Mouse (Mus musculus): ENCODE measurements around the gene Lca5. TPM values are rescaled to one million over a fixed set of nuclear protein-coding genes. Genes with fewer than 3 reads are reported as not detected.

The Lca5 gene
- polyA plus RNA-seq, 1 experiment, result 5.2 TPM

GRCm38 (mm10) chr9:83389570-83389969 is 51.4 kb downstream of the Lca5 start:
- DNase-seq (ENCODE audit: low spot score), result no peak

DNA sequence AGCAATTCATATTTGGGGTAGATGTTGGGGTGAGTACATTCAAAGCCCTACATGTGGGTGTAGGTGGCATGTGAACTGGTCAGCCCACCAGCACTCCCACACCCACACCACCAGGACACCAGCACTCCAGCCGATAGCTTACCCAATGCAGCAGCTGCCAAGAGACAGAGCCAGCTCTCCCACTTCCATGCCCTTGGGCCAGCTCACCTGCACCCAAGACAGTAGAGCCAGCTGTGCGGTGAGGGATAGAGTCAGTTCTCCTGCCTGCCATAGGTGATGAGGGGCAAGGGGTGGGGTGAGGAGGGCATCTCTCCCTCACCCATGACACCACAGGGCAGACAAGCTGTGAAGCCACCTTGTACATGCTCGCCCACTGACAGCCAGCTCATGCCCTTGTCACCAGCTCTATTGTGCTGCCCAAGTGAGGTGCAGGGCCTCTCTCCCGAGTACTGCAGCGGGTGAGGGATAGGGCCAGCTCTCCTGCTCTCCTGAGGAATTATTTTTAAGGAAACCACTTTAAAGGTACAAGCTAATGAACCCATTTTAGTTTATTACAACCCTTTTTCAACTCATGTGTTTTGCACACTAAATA is 54.6 kb downstream of the Lca5 start:
- DNase-seq (ENCODE audit: low spot score), result no peak

- no peak for DNase-seq (ENCODE audit: low spot score)
These were observed 55.6 kb downstream of the Lca5 start for GRCm38 (mm10) chr9:83385301-83385700.

DNA sequence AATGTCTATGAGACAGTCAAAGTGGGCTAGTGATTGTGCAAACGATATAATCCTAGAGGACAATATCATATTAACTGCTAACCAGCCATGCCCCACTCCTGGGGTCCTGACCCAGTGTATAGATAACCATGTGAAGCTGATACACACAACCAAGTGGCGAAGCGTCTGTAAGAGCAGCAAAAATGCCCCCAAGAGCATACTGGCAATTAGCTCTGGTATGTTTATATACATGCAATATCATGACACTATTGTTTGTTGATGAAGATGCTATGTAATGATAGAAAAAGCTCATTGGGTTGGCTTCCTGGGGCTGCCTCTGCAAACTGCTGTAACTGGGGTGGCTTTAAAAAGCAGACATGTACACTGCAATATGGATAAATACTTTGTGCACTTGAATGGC is 57.7 kb downstream of the Lca5 start:
- no peak for DNase-seq (ENCODE audit: low spot score)

DNA sequence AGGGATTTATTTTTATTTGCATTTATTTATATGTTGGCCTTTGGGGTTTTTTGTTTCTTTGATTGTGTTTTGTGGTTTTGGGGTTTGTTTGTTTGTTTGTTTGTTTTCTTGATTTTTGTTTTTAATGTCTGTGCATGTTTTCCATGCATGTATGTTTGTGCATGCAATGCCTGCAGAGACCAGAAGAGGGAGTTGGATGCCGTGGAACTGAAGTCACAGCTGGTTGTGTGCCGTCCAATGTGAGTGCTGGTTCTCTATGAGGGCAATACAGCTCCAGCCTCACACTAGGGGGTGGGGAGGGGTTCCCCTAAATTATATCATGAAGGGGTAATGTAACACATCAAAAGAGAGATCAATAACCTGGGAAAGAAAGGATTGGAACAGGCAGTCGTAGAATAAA is 58.2 kb downstream of the Lca5 start:
- no peak for DNase-seq (ENCODE audit: low spot score)

- no peak for DNase-seq (ENCODE audit: low spot score)
These were observed 59.6 kb downstream of the Lca5 start for GRCm38 (mm10) chr9:83381317-83381716.

DNA sequence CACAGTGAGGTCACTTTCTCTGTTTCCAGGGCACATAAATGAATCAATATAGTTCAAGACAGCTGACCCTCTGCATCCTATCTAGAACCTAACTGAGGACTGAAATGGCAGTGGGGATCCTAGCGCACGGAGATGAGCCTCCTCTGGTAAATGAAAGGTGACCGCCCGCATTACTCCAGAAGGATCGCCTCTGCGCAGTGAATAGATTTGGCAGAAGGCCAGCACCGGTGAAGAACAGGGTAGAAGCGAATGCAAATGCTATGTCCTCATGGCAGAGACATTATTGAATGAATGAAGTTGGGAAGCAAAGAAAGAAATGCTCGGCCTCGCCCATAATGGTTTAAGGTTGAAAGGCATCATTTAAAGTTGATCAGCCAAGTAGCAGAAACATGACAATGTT is 61.3 kb downstream of the Lca5 start:
- DNase-seq (ENCODE audit: low spot score), result no peak

- no peak for DNase-seq (ENCODE audit: low spot score)
These were observed 63.8 kb downstream of the Lca5 start for GRCm38 (mm10) chr9:83377132-83377531.

- no peak for DNase-seq (ENCODE audit: low spot score)
These were observed 65.3 kb downstream of the Lca5 start for GRCm38 (mm10) chr9:83375522-83376176.

- DNase-seq (ENCODE audit: low spot score), result no peak
These were observed 70.0 kb downstream of the Lca5 start for GRCm38 (mm10) chr9:83370907-83371306.

DNA sequence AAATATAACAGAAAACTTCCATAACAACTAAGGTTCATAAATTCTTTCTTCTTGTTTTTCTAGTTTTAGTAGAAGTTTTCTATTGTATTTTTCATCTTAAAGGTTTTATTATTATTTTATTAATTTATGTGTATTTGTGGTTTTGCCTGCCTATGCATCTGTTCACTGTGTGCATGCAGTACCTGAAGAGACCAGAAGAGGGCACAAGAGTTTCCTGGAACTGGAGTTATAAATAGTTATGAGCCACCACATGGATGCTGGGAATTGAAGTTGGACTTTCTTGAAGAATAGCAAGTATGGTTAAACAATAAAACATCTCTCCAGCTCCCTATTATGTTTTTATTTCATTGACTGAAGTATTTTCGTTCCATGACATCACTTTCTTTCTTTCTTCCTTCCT is 72.7 kb downstream of the Lca5 start:
- no peak for DNase-seq (ENCODE audit: low spot score)

GRCm38 (mm10) chr9:83355802-83356201 is 85.1 kb downstream of the Lca5 start:
- DNase-seq (ENCODE audit: low spot score), result no peak

DNA sequence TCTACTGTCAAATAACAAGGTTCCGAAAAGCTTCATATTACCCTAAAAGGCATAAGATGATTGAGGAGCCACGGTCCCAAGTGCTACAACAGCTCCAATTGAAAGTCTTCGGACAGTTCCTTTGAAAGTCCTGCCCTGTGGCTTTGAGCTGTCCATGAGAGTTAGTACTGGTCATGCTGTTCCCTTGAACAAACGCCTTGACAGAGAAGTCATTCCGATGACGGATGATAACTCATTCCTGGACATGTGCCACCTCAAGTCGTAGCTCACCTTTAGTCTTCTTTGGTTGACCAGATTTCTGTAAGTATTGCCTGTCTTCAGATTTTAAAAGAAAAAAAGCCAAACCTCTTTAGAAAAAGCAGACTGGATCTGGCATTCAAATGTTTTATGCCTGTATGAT is 87.6 kb downstream of the Lca5 start:
- DNase-seq (ENCODE audit: low spot score), result no peak

GRCm38 (mm10) chr9:83351171-83351570 is 89.8 kb downstream of the Lca5 start:
- no peak for DNase-seq (ENCODE audit: low spot score)

- no peak for DNase-seq (ENCODE audit: low spot score)
These were observed 90.3 kb downstream of the Lca5 start for GRCm38 (mm10) chr9:83350613-83351012.

GRCm38 (mm10) chr9:83349905-83350304 is 91.0 kb downstream of the Lca5 start:
- DNase-seq (ENCODE audit: low spot score), result no peak

GRCm38 (mm10) chr9:83349504-83349903 is 91.4 kb downstream of the Lca5 start:
- DNase-seq (ENCODE audit: low spot score), result peak; percentile 33

DNA sequence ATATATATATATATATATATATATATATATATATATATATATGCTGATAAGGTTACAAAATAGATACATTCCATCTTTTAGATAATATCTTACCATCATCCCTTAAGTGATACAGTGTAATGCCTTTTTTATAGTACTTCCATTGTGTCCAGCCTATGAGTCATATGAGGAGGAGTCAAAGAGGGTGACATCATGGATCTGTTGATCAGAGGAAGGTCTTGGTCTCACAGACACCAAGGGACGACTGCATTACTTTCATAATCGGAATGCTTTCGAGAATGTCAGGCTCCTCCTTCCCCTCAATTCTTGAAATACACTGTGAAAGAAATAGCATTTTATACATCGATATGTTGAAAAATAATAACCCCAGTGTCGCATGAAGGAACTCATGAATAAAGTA is 93.4 kb downstream of the Lca5 start:
- no peak for DNase-seq (ENCODE audit: low spot score)

DNA sequence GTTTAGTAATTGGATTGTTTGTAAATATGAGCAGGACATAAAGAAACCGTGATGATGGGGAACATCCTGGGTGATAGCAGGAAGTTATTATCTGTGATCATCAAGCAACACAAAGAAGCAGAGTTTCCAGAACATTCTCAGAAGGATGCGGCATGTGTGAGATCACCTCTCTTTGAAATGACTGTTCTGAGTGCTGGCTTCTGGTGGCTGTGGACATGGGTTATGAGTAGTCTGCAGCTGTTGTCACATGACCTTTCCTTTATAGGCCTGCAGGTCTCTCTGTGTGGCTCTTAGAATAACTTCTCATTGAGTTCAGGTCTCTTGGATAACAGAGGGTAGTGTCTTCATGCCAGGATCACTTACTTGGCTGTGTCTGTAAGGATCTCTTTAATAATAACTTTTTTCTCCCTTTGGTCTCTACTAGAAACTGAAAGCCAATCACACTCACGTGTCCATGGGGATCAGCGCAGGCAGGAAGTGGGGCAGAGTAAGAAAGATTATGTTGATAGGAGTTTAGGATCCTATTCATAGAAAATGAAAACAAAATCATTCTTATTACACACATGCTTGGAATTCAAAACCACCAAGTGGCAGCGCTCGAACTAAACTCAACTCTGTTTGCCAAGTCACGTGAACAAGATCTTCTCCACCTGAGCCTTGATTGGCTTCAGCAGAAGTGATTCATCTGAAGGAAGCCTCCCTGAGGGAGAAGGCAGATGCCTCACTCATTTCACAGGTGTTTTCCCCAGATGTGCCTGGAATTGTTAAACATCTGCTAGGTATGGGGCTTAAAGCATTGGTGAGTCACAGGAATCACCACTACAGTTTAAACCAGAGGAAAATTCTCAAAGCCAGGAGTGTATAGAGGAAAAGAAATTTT is 98.2 kb downstream of the Lca5 start:
- no peak for DNase-seq (ENCODE audit: low spot score)
